Mouse (Mus musculus) stomach, postnatal 0 days (tissue): Measurements from ENCODE around the gene Plvap.

Experiments
- CTCF ChIP-seq: IDR thresholded peaks from 2 replicates; pipeline ENCODE4 v1.5.1; 2016; ENCODE audit warnings: antibody characterized with exemption, low read depth, mild to moderate bottlenecking, moderate library complexity
- EP300 ChIP-seq: optimal IDR thresholded peaks from 2 replicates; pipeline ENCODE3; 2016; ENCODE audit warnings: antibody characterized with exemption

GRCm38 (mm10) chr8:71484736-71485135 lies 26.8 kb downstream of the Plvap start:
- TF ChIP-seq CTCF (no peak), EP300 (no peak)
